8 mouse cellular contexts compared by ENCODE assay signal in the genomic region with DNA sequence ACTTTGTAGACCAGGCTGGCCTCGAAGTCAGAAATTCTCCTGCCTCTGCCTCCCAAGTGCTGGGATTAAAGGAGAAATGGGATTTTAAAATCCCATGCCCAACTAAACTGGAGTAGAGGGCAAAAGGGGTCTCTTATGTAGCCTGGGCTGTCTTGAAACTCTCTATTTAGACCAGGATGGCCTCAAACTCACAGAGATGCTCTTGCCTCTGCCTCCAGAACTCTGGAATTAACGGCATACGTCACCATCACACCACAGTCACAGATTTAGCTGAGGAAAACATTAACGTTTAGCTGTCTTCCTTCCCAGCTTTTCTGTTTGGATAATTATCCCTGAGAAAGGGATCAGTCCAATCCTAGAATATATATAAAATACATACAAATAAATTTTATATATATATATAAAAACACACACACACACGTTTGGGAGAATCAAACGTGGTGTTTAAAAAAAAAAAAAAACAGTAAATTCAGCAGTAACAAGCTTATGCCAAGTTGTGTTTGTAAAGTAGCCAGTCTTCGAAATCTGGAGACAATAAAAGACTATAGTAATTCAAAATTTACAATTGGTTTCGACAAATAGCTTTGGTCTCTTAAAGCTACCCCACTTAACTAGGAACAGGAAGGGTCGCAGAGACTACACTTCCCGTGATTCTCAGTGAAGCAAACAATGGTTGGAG. TPM values are rescaled to one million over a fixed set of nuclear protein-coding genes. Genes with fewer than 3 reads are reported as not detected.
A peak's percentile ranks its signal among the peaks of the same experiment; 100 is the strongest.
DNase-seq lines count a peak whose midpoint lies in the region; ATAC-seq and TF ChIP-seq lines count a peak whose summit lies in the region.

No protein-coding gene starts in this region.

- no peaks in the 10 kb centered on the region for H3K27me3 ChIP-seq in lung, embryonic 15.5 days
- H3K27me3 ChIP-seq in heart, embryonic 16.5 days (ENCODE audit: control insufficient read depth, insufficient read depth, low read length): no peaks in the 10 kb centered on the region
- H3K27me3 ChIP-seq in liver, postnatal 0 days (ENCODE audit: insufficient read depth, low read length): no peaks in the 10 kb centered on the region

- TF ChIP-seq EP300 in liver, postnatal 0 days (IDR thresholded peaks at IDR 0.05; ENCODE audit: low read depth): no peak

- peaks cover 18% of the 10 kb centered on the region for H3K4me1 ChIP-seq in lung, embryonic 15.5 days
- peaks cover 22% of the 10 kb centered on the region for H3K4me1 ChIP-seq in heart, embryonic 16.5 days (ENCODE audit: control insufficient read depth, insufficient read depth, low read length)
- peaks cover 18% of the 10 kb centered on the region for H3K4me1 ChIP-seq in liver, postnatal 0 days (ENCODE audit: insufficient read depth)

- no peak for ATAC-seq in lung, embryonic 15.5 days (ENCODE audit: borderline replicate concordance, extremely low read depth, low FRiP score, low TSS enrichment)
- ATAC-seq in heart, embryonic 16.5 days (replicated peaks; ENCODE audit: extremely low read depth, insufficient read depth, low FRiP score): no peak
- ATAC-seq in liver, postnatal 0 days: no peak
- ATAC-seq in activated CD4-positive, CD25-positive, alpha-beta regulatory T cell, adult 4 months: no peak

- no peak overlapping the region for H3K4me3 ChIP-seq in lung, embryonic 15.5 days
- no peak overlapping the region for H3K4me3 ChIP-seq in heart, embryonic 16.5 days (ENCODE audit: low read length)
- peak overlapping the region; percentile 84; the same call in 1 of the 2 replicates for H3K4me3 ChIP-seq in liver, postnatal 0 days (ENCODE audit: low read depth, low read length)

- H3K9me3 ChIP-seq in lung, embryonic 15.5 days: no peaks in the 10 kb centered on the region
- H3K9me3 ChIP-seq in heart, embryonic 16.5 days (replicated peaks; ENCODE audit: control insufficient read depth, low read length): no peaks in the 10 kb centered on the region
- no peaks in the 10 kb centered on the region for H3K9me3 ChIP-seq in liver, postnatal 0 days (ENCODE audit: low read length)

- H3K36me3 ChIP-seq in lung, embryonic 15.5 days: peaks cover 46% of the 10 kb centered on the region
- peaks cover 44% of the 10 kb centered on the region for H3K36me3 ChIP-seq in heart, embryonic 16.5 days (ENCODE audit: control insufficient read depth, insufficient read depth)
- peaks cover 46% of the 10 kb centered on the region for H3K36me3 ChIP-seq in liver, postnatal 0 days (replicated peaks; ENCODE audit: insufficient read depth, low read length)

- H3K27ac ChIP-seq in lung, embryonic 15.5 days: no peak overlapping the region
- no peak overlapping the region for H3K27ac ChIP-seq in heart, embryonic 16.5 days (ENCODE audit: low read length)
- no peak overlapping the region for H3K27ac ChIP-seq in liver, postnatal 0 days (ENCODE audit: low read depth)

- TF ChIP-seq CTCF in liver, postnatal 0 days (IDR thresholded peaks at IDR 0.05; ENCODE audit: low read depth): no peak

- no peak overlapping the region for H3K9ac ChIP-seq in lung, embryonic 15.5 days
- H3K9ac ChIP-seq in heart, embryonic 16.5 days (ENCODE audit: low read length): no peak overlapping the region
- H3K9ac ChIP-seq in liver, postnatal 0 days (replicated peaks): no peak overlapping the region

- peak overlapping the region; percentile 32; the same call in 1 of the 2 replicates for H3K4me2 ChIP-seq in lung, embryonic 15.5 days
- 0 out of 2 replicates have a peak overlapping the region, but pooled peaks have one; percentile 20 for H3K4me2 ChIP-seq in heart, embryonic 16.5 days (ENCODE audit: low read depth, low read length)
- H3K4me2 ChIP-seq in liver, postnatal 0 days (ENCODE audit: low read depth, low read length): peak overlapping the region; percentile 85

- peak; percentile 84 for DNase-seq in heart, adult 11 months
- DNase-seq in heart, postnatal 4 days: no peak
- DNase-seq in lung, postnatal 14 days: no peak
- DNase-seq in liver, postnatal 0 days: no peak
- no peak for DNase-seq in spleen, adult 12 weeks (ENCODE audit: low spot score)

- 40% methylated on average over 10 of the region's 10 CpGs for WGBS in lung, embryonic 15.5 days
- 44% methylated on average over 10 of the region's 10 CpGs for WGBS in heart, embryonic 16.5 days
- 39% methylated on average over 10 of the region's 10 CpGs for WGBS in liver, postnatal 0 days (ENCODE audit: insufficient replicate concordance)

RNA-seq across cellular contexts. Expression of a gene that starts 0.5 kb away (rescaled TPM):
- 100 to 1,000 TPM; 283 to 296 TPM for total RNA-seq in heart, postnatal 4 days (2021)
- 615 and 636 TPM in 2 replicates for polyA plus RNA-seq in lung, embryonic 15.5 days (2015; fragmentation: Nextera tagmentation; extraction: Ambion mirVana)
- 444 and 463 TPM in 2 replicates for polyA plus RNA-seq in heart, embryonic 16.5 days (2015; fragmentation: Nextera tagmentation; extraction: Ambion mirVana)
- 288 and 308 TPM in 2 replicates for polyA plus RNA-seq in liver, postnatal 0 days (2015; fragmentation: Nextera tagmentation; extraction: Ambion mirVana)
- polyA plus RNA-seq in activated CD4-positive, CD25-positive, alpha-beta regulatory T cell, adult 4 months (2017; shearing (Covaris generic)): 100 to 1,000 TPM; 467 to 550 TPM

RNA-seq across cellular contexts. Expression of a gene that starts 13.6 kb away (rescaled TPM):
- total RNA-seq in heart, postnatal 4 days (2021): 10 to 100 TPM; 64.0 to 65.1 TPM
- polyA plus RNA-seq in lung, embryonic 15.5 days (2015; fragmentation: Nextera tagmentation; extraction: Ambion mirVana): 53.0 and 57.9 TPM in 2 replicates
- 49.4 and 54.0 TPM in 2 replicates for polyA plus RNA-seq in heart, embryonic 16.5 days (2015; fragmentation: Nextera tagmentation; extraction: Ambion mirVana)
- 18.0 and 19.8 TPM in 2 replicates for polyA plus RNA-seq in liver, postnatal 0 days (2015; fragmentation: Nextera tagmentation; extraction: Ambion mirVana)
- 10 to 100 TPM; 49.5 to 57.2 TPM for polyA plus RNA-seq in activated CD4-positive, CD25-positive, alpha-beta regulatory T cell, adult 4 months (2017; shearing (Covaris generic))

RNA-seq across cellular contexts. Expression of a gene that starts 18.0 kb away (rescaled TPM):
- total RNA-seq in heart, postnatal 4 days (2021): 10 to 100 TPM; 70.6 to 73.1 TPM
- 17.4 and 21.7 TPM in 2 replicates for polyA plus RNA-seq in lung, embryonic 15.5 days (2015; fragmentation: Nextera tagmentation; extraction: Ambion mirVana)
- polyA plus RNA-seq in heart, embryonic 16.5 days (2015; fragmentation: Nextera tagmentation; extraction: Ambion mirVana): 18.3 and 18.9 TPM in 2 replicates
- polyA plus RNA-seq in liver, postnatal 0 days (2015; fragmentation: Nextera tagmentation; extraction: Ambion mirVana): 3.0 and 3.5 TPM in 2 replicates
- polyA plus RNA-seq in activated CD4-positive, CD25-positive, alpha-beta regulatory T cell, adult 4 months (2017; shearing (Covaris generic)): 10 to 100 TPM; 13.2 to 13.7 TPM

RNA-seq across cellular contexts. Expression of a gene that starts 36.1 kb away (rescaled TPM):
- total RNA-seq in heart, postnatal 4 days (2021): 10 to 100 TPM; 55.9 to 59.8 TPM
- 106 TPM in 2 replicates for polyA plus RNA-seq in lung, embryonic 15.5 days (2015; fragmentation: Nextera tagmentation; extraction: Ambion mirVana)
- 80.6 and 80.9 TPM in 2 replicates for polyA plus RNA-seq in heart, embryonic 16.5 days (2015; fragmentation: Nextera tagmentation; extraction: Ambion mirVana)
- 25.3 and 26.1 TPM in 2 replicates for polyA plus RNA-seq in liver, postnatal 0 days (2015; fragmentation: Nextera tagmentation; extraction: Ambion mirVana)
- 10 to 100 TPM; 13.7 to 14.5 TPM for polyA plus RNA-seq in activated CD4-positive, CD25-positive, alpha-beta regulatory T cell, adult 4 months (2017; shearing (Covaris generic))

RNA-seq across cellular contexts. Expression of a gene that starts 54.5 kb away (rescaled TPM):
- total RNA-seq in heart, postnatal 4 days (2021): not detected
- polyA plus RNA-seq in lung, embryonic 15.5 days (2015; fragmentation: Nextera tagmentation; extraction: Ambion mirVana): 0.39 and 0.94 TPM in 2 replicates
- 0.28 and 0.29 TPM in 2 replicates for polyA plus RNA-seq in heart, embryonic 16.5 days (2015; fragmentation: Nextera tagmentation; extraction: Ambion mirVana)
- not detected in 2 replicates for polyA plus RNA-seq in liver, postnatal 0 days (2015; fragmentation: Nextera tagmentation; extraction: Ambion mirVana)
- polyA plus RNA-seq in activated CD4-positive, CD25-positive, alpha-beta regulatory T cell, adult 4 months (2017; shearing (Covaris generic)): under 1 TPM; 0.11 to 0.42 TPM

Comparison
In these comparisons a context has a peak if more than half of its experiments do, and no peak if none do; other contexts are left out.
1. H3K4me2 ChIP-seq: peak in every context shown above with its lines; median percentile 85 in liver, postnatal 0 days; 32 in lung, embryonic 15.5 days; 20 in heart, embryonic 16.5 days.